Mouse (Mus musculus): ENCODE results near the gene Asb10.

Asb10 gene

GRCm38 (mm10) chr5:24490413-24490920, 50.3 kb downstream of the Asb10 start:
- DNase-seq (ENCODE audit: low read depth): no peak

- DNase-seq (ENCODE audit: low read depth): no peak
Observed at GRCm38 (mm10) chr5:24486738-24487137, 54.0 kb downstream of the Asb10 start.

- DNase-seq (ENCODE audit: low read depth): peak; percentile 65
Observed at GRCm38 (mm10) chr5:24486097-24486496, 54.7 kb downstream of the Asb10 start.

- DNase-seq (ENCODE audit: low read depth): no peak
Observed at GRCm38 (mm10) chr5:24484963-24485362, 55.8 kb downstream of the Asb10 start.

- DNase-seq (ENCODE audit: low read depth): no peak
Observed at GRCm38 (mm10) chr5:24483326-24483725, 57.5 kb downstream of the Asb10 start.
